Comparison of ENCODE assay signal across 9 mouse cellular contexts in the genomic region with DNA sequence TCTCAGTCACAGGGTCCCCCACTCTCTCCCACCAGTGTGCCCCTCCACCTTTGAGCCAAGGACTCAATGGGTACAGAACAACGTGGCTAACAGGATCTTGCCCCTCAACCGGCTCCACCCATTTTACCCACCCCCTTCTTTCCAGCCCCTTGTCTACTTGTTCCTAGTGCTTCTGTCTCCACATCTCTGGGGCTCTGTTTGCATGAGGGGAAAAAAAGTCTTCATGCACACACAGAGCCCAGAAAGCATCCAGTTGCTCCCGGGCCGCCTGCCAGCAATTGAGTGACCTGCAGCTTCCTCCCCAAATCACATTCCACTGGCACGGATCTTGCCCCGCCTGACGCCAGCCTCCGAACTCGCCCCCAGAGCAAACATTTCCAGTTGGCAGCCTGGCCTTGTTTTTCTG. TPM values are rescaled to one million over a fixed set of nuclear protein-coding genes. Genes with fewer than 3 reads are reported as not detected.
A peak's percentile ranks its signal among the peaks of the same experiment; 100 is the strongest.
DNase-seq lines count a peak whose midpoint lies in the region; ATAC-seq and TF ChIP-seq lines count a peak whose summit lies in the region.
"Had no signal": no experiment of that assay in that cellular context is flagged by ENCODE, and none has a peak within 500 bp of the region (broad histone marks: within the 10 kb centered on the region; RNA-seq: fewer than 3 reads in every experiment).

No protein-coding gene starts in this region.

- peaks cover 22% of the 10 kb centered on the region for H3K27me3 ChIP-seq in liver, embryonic 11.5 days (replicated peaks; ENCODE audit: control insufficient read depth, insufficient read depth, low read length)
- H3K27me3 ChIP-seq in forebrain, embryonic 14.5 days (replicated peaks; ENCODE audit: control insufficient read depth, insufficient read depth, low read length) = no peaks in the 10 kb centered on the region
- no peaks in the 10 kb centered on the region for H3K27me3 ChIP-seq in heart, embryonic 15.5 days
- H3K27me3 ChIP-seq in liver, adult 2 months (ENCODE audit: control insufficient read depth, insufficient read depth, low read length) = no peaks in the 10 kb centered on the region

- no peak overlapping the region for H3K27ac ChIP-seq in liver, embryonic 11.5 days (ENCODE audit: low read depth, low read length)
- peak overlapping the region; percentile 76; the same call in 1 of the 2 replicates for H3K27ac ChIP-seq in forebrain, embryonic 14.5 days (ENCODE audit: low read depth, low read length)
- H3K27ac ChIP-seq in heart, embryonic 15.5 days = peak overlapping the region; percentile 97
- peak overlapping the region; percentile 95 for H3K27ac ChIP-seq in liver, adult 2 months (replicated peaks; ENCODE audit: insufficient read depth, low read depth, low read length)

- H3K9ac ChIP-seq in liver, embryonic 11.5 days (ENCODE audit: low read depth, low read length) = no peak overlapping the region
- H3K9ac ChIP-seq in forebrain, embryonic 14.5 days (ENCODE audit: low read length) = peak overlapping the region; percentile 22; the same call in 1 of the 2 replicates
- peak overlapping the region; percentile 32; the same call in 1 of the 2 replicates for H3K9ac ChIP-seq in heart, embryonic 15.5 days
- peak overlapping the region; percentile 40 for H3K9ac ChIP-seq in liver, adult 2 months (ENCODE audit: low read depth, low read length)

- H3K79me2 ChIP-seq in liver, adult 2 months (ENCODE audit: control insufficient read depth, insufficient read depth, low read length) = no peaks in the 10 kb centered on the region

- peak; percentile 56 for DNase-seq in liver
- no peak for DNase-seq in liver, embryonic 11.5 days (ENCODE audit: low spot score)
- DNase-seq in forebrain, embryonic 14.5 days (ENCODE audit: low spot score) = peak; percentile 91
- peak; percentile 95 to 96 for DNase-seq in kidney, postnatal 36 days
- peak; percentile 95 for DNase-seq in liver, adult 2 months (ENCODE audit: extremely low read depth, low read depth, low spot score)
- DNase-seq in ovary, postnatal 14 days (ENCODE audit: low spot score) = peak; percentile 84
- no peak for DNase-seq in thymus, adult 18-20 months

- TF ChIP-seq CTCF in liver, adult 2 months (IDR thresholded peaks at IDR 0.05; ENCODE audit: low read depth, low read length) = no peak

- 43% methylated on average over 9 of the region's 9 CpGs for WGBS in liver, embryonic 11.5 days
- WGBS in forebrain, embryonic 14.5 days = 12% methylated on average over 9 of the region's 9 CpGs
- 10% methylated on average over 9 of the region's 9 CpGs for WGBS in heart, embryonic 15.5 days
- WGBS in liver, adult 2 months = 6% methylated on average over 9 of the region's 9 CpGs

- no peaks in the 10 kb centered on the region for H3K9me3 ChIP-seq in liver, embryonic 11.5 days (ENCODE audit: control insufficient read depth, low read length)
- no peaks in the 10 kb centered on the region for H3K9me3 ChIP-seq in forebrain, embryonic 14.5 days (replicated peaks; ENCODE audit: control insufficient read depth, low read length)
- H3K9me3 ChIP-seq in heart, embryonic 15.5 days (replicated peaks) = no peaks in the 10 kb centered on the region

- no peak for TF ChIP-seq POLR2A in liver, adult 2 months (IDR thresholded peaks at IDR 0.05; ENCODE audit: extremely low read depth, insufficient read depth, low read length)

- no peak overlapping the region for H3K4me3 ChIP-seq in liver, embryonic 11.5 days (ENCODE audit: low read depth, low read length)
- H3K4me3 ChIP-seq in forebrain, embryonic 14.5 days (ENCODE audit: low read depth, low read length) = no peak overlapping the region
- H3K4me3 ChIP-seq in heart, embryonic 15.5 days = no peak overlapping the region
- H3K4me3 ChIP-seq in liver, adult 2 months (ENCODE audit: insufficient read depth, low read depth, low read length) = no peak overlapping the region
- H3K4me3 ChIP-seq: erythroblast, embryonic 14.5 days had no signal

- no peak overlapping the region for H3K4me2 ChIP-seq in liver, embryonic 11.5 days
- H3K4me2 ChIP-seq in forebrain, embryonic 14.5 days (ENCODE audit: low read length) = no peak overlapping the region; the same call in 1 of the 2 replicates
- H3K4me2 ChIP-seq in heart, embryonic 15.5 days = peak overlapping the region; percentile 32

- H3K4me1 ChIP-seq in liver, embryonic 11.5 days (replicated peaks; ENCODE audit: control insufficient read depth, insufficient read depth, low read length) = no peaks in the 10 kb centered on the region
- H3K4me1 ChIP-seq in forebrain, embryonic 14.5 days (ENCODE audit: control insufficient read depth, insufficient read depth, low read length) = peaks cover 4% of the 10 kb centered on the region; the same call in 1 of the 2 replicates
- peaks cover 63% of the 10 kb centered on the region for H3K4me1 ChIP-seq in heart, embryonic 15.5 days (replicated peaks)
- H3K4me1 ChIP-seq in liver, adult 2 months (ENCODE audit: control insufficient read depth, insufficient read depth, low read length) = peaks cover 14% of the 10 kb centered on the region

- H3K36me3 ChIP-seq in liver, embryonic 11.5 days (ENCODE audit: control insufficient read depth, insufficient read depth, low read length) = no peaks in the 10 kb centered on the region
- H3K36me3 ChIP-seq in forebrain, embryonic 14.5 days (ENCODE audit: control insufficient read depth, insufficient read depth, low read length) = no peaks in the 10 kb centered on the region
- no peaks in the 10 kb centered on the region for H3K36me3 ChIP-seq in heart, embryonic 15.5 days
- H3K36me3 ChIP-seq in liver, adult 2 months (ENCODE audit: control insufficient read depth, insufficient read depth, low read length) = no peaks in the 10 kb centered on the region

- no peak for ATAC-seq in liver, embryonic 11.5 days (replicated peaks; ENCODE audit: low FRiP score)
- peak; percentile 85 for ATAC-seq in forebrain, embryonic 14.5 days
- peak; percentile 85 for ATAC-seq in heart, embryonic 15.5 days (replicated peaks; ENCODE audit: insufficient number of reproducible peaks, insufficient read depth, low FRiP score, low read depth)

RNA-seq across cellular contexts. Expression of gene Atoh8, which starts 8.8 kb away (rescaled TPM):
- polyA plus RNA-seq in liver, embryonic 11.5 days (2014; fragmentation: Nextera tagmentation; extraction: Ambion mirVana) = 3.1 and 3.4 TPM in 2 replicates
- polyA plus RNA-seq in forebrain, embryonic 14.5 days (2014; fragmentation: Nextera tagmentation; extraction: Ambion mirVana) = 2.2 and 2.5 TPM in 2 replicates
- polyA plus RNA-seq in heart, embryonic 15.5 days (2015; fragmentation: Nextera tagmentation; extraction: Ambion mirVana) = 14.0 and 17.4 TPM in 2 replicates
- total RNA-seq in liver, adult 2 months (2014; rRNA removed) = 5.1 and 15.4 TPM in 2 replicates
- polyA plus RNA-seq in liver, adult 2 months (2012; rRNA removed) = 22.9 and 28.7 TPM in 2 replicates
- polyA plus RNA-seq: erythroblast, embryonic 14.5 days had no signal

Comparison
In these comparisons a context has a peak if more than half of its experiments do, and no peak if none do; other contexts are left out.
1. DNase-seq: peak in liver (single experiment), forebrain, embryonic 14.5 days (single experiment), kidney, postnatal 36 days (2 of 2), liver, adult 2 months (single experiment) and ovary, postnatal 14 days (single experiment); none in liver, embryonic 11.5 days (single experiment) and thymus, adult 18-20 months (0 of 2).